Mouse (Mus musculus) E14TG2a.4 (cell line): Measurements from ENCODE around the gene Rhebl1.

Source experiments
- CTCF ChIP-seq: conservative IDR thresholded peaks from 2 replicates; pipeline ENCODE4 v1.5.1; 2014; ENCODE audit warnings: low read length
- NANOG ChIP-seq: IDR thresholded peaks from 2 replicates; pipeline ENCODE4 v1.6.1; 2014; ENCODE audit warnings: borderline replicate concordance, low read length, mixed read lengths
- POU5F1 ChIP-seq: IDR thresholded peaks from 2 replicates; pipeline ENCODE4 v1.6.1; 2014; ENCODE audit warnings: low read length, borderline replicate concordance

DNA sequence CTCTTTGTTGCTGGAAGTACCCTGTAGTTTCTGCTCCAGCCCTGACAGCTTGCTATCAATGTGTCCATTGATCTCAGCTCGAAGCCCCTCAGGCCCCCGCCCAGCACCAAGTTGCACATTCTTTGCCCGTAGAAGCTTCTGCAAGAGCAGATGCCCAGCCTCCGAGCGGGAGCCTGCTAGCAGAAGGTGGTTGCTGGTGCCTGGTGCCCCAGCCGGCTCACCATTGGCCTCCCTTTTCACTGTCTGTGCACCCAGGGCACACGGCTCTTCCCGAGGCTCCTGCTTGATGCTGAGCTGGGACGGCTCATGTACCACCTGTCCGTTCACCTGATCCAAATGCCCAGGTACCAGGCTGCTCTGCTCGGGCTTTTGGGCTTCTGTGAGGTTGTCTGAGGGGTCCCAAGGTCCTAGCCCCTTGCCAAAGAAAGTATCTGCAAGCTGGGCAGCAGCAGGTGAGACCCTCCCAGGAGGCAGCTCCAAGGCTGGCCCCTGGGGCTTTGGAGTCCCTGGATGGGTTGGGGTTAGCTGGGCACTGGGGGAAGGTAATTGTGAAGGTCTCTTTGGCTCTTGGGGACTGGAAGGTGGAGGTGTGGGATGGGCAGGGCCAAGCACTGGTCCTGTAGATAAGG is 50.6 kb downstream of the Rhebl1 start:
- TF ChIP-seq CTCF (no peak), POU5F1 (no peak), NANOG (no peak)
